Mouse (Mus musculus) MEL (cell line): ENCODE data around the gene Rpl19.

ENCODE experiments used
- CTCF ChIP-seq, 3 experiments: IDR thresholded peaks in 2 of 3; conservative IDR thresholded peaks in 1 of 3; 2 replicates each; pipeline ENCODE4 v1.5.1; 2011 to 2012; ENCODE audit warnings: low read length in 3 of 3, low read depth in 2 of 3, mild to moderate bottlenecking in 2 of 3, improper control_type of control experiment in 1 of 3, inconsistent platforms in 1 of 3, mixed read lengths in 1 of 3, moderate library complexity in 1 of 3; ENCODE audit not compliant: control insufficient read depth in 1 of 3, insufficient read depth in 1 of 3, poor library complexity in 1 of 3, severe bottlenecking in 1 of 3
- GABPA ChIP-seq: IDR thresholded peaks from 2 replicates; pipeline ENCODE4 v1.6.1; 2012; ENCODE audit warnings: low read depth, mild to moderate bottlenecking, inconsistent platforms, low read length, improper control_type of control experiment, moderate library complexity
- GATA1 ChIP-seq: IDR thresholded peaks from 2 replicates; pipeline ENCODE4 v1.6.1; 2011; ENCODE audit warnings: low read depth, low read length, improper control_type of control experiment
- NELFE ChIP-seq: IDR thresholded peaks from 2 replicates; pipeline ENCODE4 v1.6.1; 2011; ENCODE audit warnings: low read depth, low read length, improper control_type of control experiment
- POLR2AphosphoS2 ChIP-seq: IDR thresholded peaks from 2 replicates; pipeline ENCODE4 v1.6.1; 2011; ENCODE audit warnings: low read length, improper control_type of control experiment
- SMC3 ChIP-seq: IDR thresholded peaks from 2 replicates; pipeline ENCODE4 v1.6.1; 2011; ENCODE audit warnings: low read depth, low read length, improper control_type of control experiment
- TCF12 ChIP-seq: IDR thresholded peaks from 2 replicates; pipeline ENCODE4 v1.6.1; 2014; ENCODE audit warnings: low read depth, mild to moderate bottlenecking, inconsistent platforms, low read length, improper control_type of control experiment, moderate library complexity
- USF1 ChIP-seq: IDR thresholded peaks from 2 replicates; pipeline ENCODE4 v1.6.1; 2014; ENCODE audit warnings: low read depth, mild to moderate bottlenecking, inconsistent platforms, low read length, improper control_type of control experiment, moderate library complexity

DNA sequence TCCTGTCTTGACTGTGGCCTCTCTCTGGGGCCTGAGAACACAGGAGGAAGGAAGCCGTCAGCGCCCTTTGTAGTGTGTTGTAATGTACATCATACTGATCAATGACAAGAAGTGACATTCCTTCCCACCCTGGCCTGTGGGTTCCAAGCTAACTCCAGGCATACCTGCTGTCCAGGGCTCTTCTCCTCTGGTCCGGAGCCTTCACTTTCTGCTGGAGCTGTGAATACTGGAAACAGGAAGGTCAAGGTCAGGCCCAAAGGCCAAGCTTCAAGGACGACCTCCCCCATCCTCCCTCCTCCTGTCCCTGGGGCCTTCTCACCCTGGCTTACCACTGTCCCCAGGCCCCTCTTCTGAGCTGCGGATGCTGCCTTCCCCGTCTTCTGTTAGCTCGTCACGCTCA lies 14.5 kb downstream of the Rpl19 start:
- TF ChIP-seq CTCF (IDR thresholded peaks at IDR 0.05 in 2 of 3, conservative IDR thresholded peaks at IDR 0.05 in 1 of 3; ENCODE audit: control insufficient read depth in 1 of 3, insufficient read depth in 1 of 3, low read depth in 2 of 3, low read length in 3 of 3, poor library complexity in 1 of 3, severe bottlenecking in 1 of 3), result no peak
- no peak for TF ChIP-seq GATA1
- no peak for TF ChIP-seq NELFE
- TF ChIP-seq TCF12, result no peak
- TF ChIP-seq GABPA, result no peak
- TF ChIP-seq USF1, result no peak
- no peak for TF ChIP-seq POLR2AphosphoS2
- no peak for TF ChIP-seq SMC3
